Mouse (Mus musculus): ENCODE measurements at regions not wholly inside any gene's neighbourhood (a gene's known extent, or its start where the extent isn't known, plus 50 kb on each side); places are given as distances from the start of the nearest gene placed in this dataset.
"Not testable (repeated sequence)": the region's sequence is repeated elsewhere in the genome, so short reads cannot be mapped to it uniquely, and the experiment has no call there.

DNA sequence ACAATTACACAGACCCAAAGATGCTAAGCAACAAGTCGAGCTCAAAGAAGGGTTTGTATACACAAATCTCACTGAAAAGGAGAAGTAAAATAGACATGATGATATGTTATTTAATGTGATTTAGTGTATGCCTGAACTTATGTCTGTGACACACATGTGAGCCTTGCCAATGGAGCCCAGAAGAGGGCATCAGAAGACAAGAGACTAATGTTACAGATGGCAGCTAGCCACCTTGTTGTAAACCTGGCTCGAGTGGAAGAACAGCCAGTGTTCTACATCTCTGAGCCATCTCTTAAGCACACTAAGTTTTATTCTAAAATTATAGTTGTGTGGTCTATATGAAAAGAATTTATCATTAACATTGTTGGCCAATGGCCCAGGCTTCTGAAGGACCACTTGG, 943.7 kb upstream of the Prmt6 start:
- no peak for DNase-seq

DNA sequence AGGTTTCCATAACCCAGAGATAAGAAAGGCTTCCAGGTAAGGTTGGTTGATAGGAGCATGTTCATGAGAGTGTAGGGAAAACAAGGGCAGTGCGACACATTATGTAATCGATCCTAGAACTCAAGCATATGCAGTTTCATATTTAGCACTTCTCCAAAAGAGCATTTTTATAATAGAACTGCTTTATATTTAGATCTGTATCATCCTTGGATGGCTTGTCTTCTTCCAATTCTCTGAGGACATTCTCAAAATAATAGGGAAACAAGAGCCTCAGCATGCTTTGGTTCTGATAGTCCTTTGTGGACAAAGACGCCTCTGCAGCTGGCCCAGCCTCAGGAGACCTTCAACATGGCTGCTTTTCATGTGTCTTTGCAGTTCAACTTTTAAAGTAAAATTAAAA, 915.9 kb upstream of the Prmt6 start:
- no peak for DNase-seq

DNA sequence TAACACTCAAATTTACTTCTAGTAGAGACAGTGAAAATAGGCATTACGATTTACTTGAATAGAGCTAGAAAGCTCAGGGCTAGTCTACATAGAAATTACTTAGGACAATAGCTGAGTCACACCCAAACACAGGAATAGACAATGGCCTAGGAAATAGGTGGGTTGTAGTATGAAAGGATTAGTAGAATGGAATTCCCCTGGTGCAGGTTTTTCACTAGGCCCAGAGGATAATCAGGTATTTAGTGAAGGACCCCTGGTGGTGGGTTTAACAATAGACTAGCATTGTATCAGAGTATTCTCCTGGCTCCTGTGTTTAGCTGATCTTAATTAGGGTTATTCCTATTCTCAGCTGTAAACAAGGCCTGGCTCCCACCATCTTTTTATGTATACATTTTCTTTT, 890.4 kb upstream of the Prmt6 start:
- DNase-seq: not testable (repeated sequence)

DNA sequence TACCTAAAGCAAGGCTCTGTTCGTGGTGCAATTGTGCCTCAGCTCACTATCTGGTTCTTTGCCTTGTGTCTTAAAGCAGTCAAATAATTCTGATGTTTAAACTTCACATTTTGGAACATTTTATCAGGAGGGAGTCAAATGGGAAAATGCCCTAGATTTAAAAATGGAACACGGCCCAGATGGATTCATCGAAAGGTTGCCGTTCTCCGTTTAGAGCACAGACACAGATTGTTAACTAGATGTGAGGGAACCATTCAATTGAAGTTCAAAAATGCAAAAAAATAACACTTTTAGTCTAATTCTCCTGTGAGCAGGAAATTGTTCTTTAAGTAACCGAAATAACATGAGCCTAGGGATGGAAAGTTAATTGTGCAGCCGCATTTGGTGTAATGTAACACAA, 858.2 kb upstream of the Prmt6 start:
- DNase-seq: no peak

DNA sequence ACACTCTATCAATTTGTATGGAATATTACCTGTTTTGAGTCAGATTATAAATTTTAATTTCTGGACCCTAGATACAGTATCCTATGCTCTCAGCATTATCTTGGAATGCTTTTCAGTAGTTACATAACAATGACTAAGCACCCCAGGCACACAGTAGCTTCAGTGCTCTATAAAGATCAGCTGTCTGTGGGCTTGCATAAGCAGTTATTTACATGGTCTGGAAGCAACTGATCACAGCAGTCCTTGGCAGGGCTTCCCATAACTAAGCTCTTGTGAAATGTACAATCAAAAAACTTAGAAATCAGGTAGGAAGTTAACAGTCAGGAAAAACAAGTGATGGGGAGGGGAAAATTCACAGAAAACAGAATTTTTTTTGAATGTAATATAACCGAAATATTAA, 851.8 kb upstream of the Prmt6 start:
- DNase-seq: no peak

DNA sequence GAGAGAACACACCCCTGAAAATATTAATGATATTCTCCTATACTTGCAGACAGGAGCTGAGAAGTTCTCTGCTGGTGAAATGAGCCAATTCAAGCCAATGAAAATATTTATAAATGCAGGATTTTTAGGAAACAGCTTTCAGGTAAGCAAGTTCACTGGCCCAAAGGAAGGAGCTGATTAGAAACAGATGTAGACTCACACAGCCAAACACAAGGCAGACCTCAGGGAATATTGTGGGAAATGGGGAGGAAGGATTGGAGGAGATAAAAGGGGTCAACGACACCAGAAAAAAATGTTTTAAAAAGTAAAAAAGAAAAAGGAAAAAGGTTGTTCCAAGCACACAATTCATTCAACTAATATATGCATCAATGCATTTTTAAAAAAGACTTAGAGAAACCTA, 823.5 kb upstream of the Prmt6 start:
- no peak for DNase-seq

DNA sequence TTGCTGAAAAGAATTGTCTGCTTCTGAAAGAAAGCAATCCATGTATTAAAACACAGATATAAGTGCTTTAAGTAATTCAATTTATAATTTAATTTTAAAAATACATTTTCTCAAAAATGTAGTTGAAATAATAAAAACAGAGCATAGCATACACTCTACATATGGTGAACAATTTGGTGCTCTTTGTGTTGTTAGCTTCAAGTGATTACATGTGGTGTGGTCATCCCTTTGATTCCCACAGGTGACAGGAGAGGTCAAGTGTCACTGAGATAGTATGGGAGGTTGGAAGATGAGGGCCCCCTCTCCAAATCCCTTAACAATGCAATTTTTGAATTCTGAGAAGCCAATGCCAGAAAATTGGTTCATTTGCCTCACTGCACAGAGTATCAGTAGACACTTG, 819.5 kb upstream of the Prmt6 start:
- DNase-seq: no peak

DNA sequence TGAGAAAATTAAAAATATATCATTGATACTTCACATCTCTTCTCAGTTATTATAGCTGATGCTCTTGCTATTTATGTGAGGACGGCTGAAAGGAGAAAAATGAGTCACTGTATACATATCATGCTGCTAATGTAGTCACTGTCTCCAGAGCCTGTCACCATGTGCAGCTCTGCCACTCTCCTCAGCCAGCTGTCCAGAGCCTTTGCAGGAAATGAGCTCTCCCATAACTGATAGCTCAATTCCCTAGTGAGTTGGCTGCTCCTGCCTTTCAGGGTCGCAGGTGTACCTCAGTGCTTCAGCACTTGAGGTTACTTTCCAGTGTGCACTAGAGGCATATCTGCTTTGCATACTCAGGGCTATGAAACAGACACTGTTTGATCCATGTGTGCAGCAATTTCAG, 819.0 kb upstream of the Prmt6 start:
- DNase-seq: no peak

DNA sequence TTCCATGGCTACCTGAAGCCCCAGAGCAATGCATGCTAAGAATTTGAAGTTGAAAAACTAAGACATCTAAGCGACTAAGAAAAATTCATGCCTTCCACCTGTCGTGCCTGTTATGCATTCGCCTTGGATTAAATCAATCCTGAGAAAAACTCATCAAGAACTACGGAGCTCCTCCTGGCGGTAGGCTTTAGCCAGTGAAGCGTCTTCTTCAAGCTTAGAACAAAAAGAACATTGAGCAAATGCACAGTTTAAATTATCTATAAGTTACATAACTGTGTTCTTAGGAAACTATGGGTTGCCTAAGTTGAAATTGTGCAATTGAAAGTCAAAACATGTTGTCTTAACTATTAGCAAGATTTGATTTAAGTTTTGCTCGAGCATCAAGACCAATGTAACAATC, 818.4 kb upstream of the Prmt6 start:
- DNase-seq: peak; percentile 79

DNA sequence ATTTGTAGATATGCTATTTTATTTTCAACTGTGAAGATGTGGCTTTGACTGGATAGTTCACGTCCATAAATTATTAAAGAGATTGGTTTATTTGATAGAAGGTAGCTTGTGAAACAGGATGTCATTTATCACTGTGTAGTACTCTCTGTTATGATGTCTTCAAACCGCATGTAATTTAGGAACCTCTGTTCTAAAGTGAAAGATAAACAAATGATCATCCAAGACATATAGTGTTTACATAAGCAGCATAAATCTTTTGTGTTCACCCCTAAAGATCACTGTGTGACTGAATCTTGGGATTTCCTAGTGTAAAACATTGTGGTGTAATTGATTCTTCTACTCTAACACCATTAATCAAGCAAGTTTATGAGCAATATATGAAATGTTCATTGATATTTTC, 798.8 kb upstream of the Prmt6 start:
- no peak for DNase-seq

Data from right cerebral cortex, postnatal 4 days (tissue).